13 mouse cellular contexts compared by ENCODE assay signal in genomic region chr3:3000199-3000598, GRCm38 (mm10).
DNase-seq lines count a peak whose midpoint lies in the region; ATAC-seq and TF ChIP-seq lines count a peak whose summit lies in the region.
"Had no signal": no experiment of that assay in that cellular context is flagged by ENCODE, and none has a peak within 500 bp of the region (broad histone marks: within the 10 kb centered on the region; RNA-seq: fewer than 3 reads in every experiment).

No protein-coding gene starts in this region.

- no peak overlapping the region for H3K27ac ChIP-seq in intestine, embryonic 14.5 days (ENCODE audit: low read depth)
- H3K27ac ChIP-seq in intestine, embryonic 15.5 days = no peak overlapping the region
- no peak overlapping the region for H3K27ac ChIP-seq in midbrain, embryonic 14.5 days (replicated peaks; ENCODE audit: low read depth, low read length)
- H3K27ac ChIP-seq in intestine, postnatal 0 days (ENCODE audit: low read depth, low read length) = no peak overlapping the region
- H3K27ac ChIP-seq: forebrain, embryonic 12.5 days had no signal

- peaks cover 12% of the 10 kb centered on the region; the same call in 1 of the 2 replicates for H3K9me3 ChIP-seq in intestine, embryonic 14.5 days (ENCODE audit: control insufficient read depth, low read length)
- H3K9me3 ChIP-seq in intestine, embryonic 15.5 days = 0 out of 2 replicates have a peak, but pooled peaks cover 2% of the 10 kb centered on the region
- H3K9me3 ChIP-seq in midbrain, embryonic 14.5 days (ENCODE audit: control insufficient read depth, low read length) = peaks cover 44% of the 10 kb centered on the region
- no peaks in the 10 kb centered on the region for H3K9me3 ChIP-seq in intestine, postnatal 0 days (ENCODE audit: control insufficient read depth)

- DNase-seq in intestine, embryonic 14.5 days (ENCODE audit: low spot score) = peak; percentile 15
- DNase-seq in c-Kit-positive CD71-positive TER-119-negative erythroid progenitor cells, embryonic 14.5 days (ENCODE audit: low read depth) = peak; percentile 7
- no peak for DNase-seq in midbrain, embryonic 14.5 days
- no peak for DNase-seq in lung, postnatal 25 days (ENCODE audit: low spot score)
- DNase-seq: embryo, embryonic 11 days; lung, embryonic 14.5 days; thymus, postnatal 14 days had no signal

- no peak for ATAC-seq in intestine, embryonic 14.5 days (replicated peaks; ENCODE audit: low FRiP score, low TSS enrichment, low read depth)
- ATAC-seq in intestine, embryonic 15.5 days = no peak
- peak; percentile 49 for ATAC-seq in CD4-positive, CD25-positive, alpha-beta regulatory T cell, adult 4 months
- peak; percentile 25; the same call in 1 of the 2 replicates for ATAC-seq in midbrain, embryonic 14.5 days (ENCODE audit: low FRiP score, low TSS enrichment)
- ATAC-seq in intestine, postnatal 0 days = no peak
- ATAC-seq: inflammation-experienced regulatory T-cells, adult 6 months had no signal

- H3K4me1 ChIP-seq in intestine, embryonic 14.5 days (replicated peaks; ENCODE audit: control insufficient read depth, insufficient read depth, low read length) = no peaks in the 10 kb centered on the region
- H3K4me1 ChIP-seq in intestine, embryonic 15.5 days (replicated peaks) = no peaks in the 10 kb centered on the region
- no peaks in the 10 kb centered on the region for H3K4me1 ChIP-seq in midbrain, embryonic 14.5 days (ENCODE audit: control insufficient read depth, insufficient read depth, low read length)
- H3K4me1 ChIP-seq in intestine, postnatal 0 days (replicated peaks; ENCODE audit: control insufficient read depth, insufficient read depth, low read length) = no peaks in the 10 kb centered on the region
- H3K4me1 ChIP-seq: forebrain, embryonic 12.5 days had no signal

- no peak overlapping the region for H3K4me2 ChIP-seq in intestine, embryonic 14.5 days (ENCODE audit: low read length)
- H3K4me2 ChIP-seq in intestine, embryonic 15.5 days (replicated peaks) = no peak overlapping the region
- no peak overlapping the region for H3K4me2 ChIP-seq in midbrain, embryonic 14.5 days (ENCODE audit: low read length)
- H3K4me2 ChIP-seq in intestine, postnatal 0 days (replicated peaks; ENCODE audit: low read depth) = no peak overlapping the region
- H3K4me2 ChIP-seq: forebrain, embryonic 12.5 days; lung, embryonic 14.5 days had no signal

- H3K4me3 ChIP-seq in intestine, embryonic 14.5 days (ENCODE audit: low read depth, low read length) = no peak overlapping the region
- no peak overlapping the region for H3K4me3 ChIP-seq in intestine, embryonic 15.5 days (replicated peaks)
- no peak overlapping the region for H3K4me3 ChIP-seq in midbrain, embryonic 14.5 days (replicated peaks; ENCODE audit: low read depth, low read length)
- H3K4me3 ChIP-seq in intestine, postnatal 0 days (ENCODE audit: low read depth, low read length) = no peak overlapping the region
- H3K4me3 ChIP-seq: forebrain, embryonic 12.5 days; myocyte had no signal

- no peak overlapping the region for H3K9ac ChIP-seq in intestine, embryonic 14.5 days (ENCODE audit: low read length)
- no peak overlapping the region for H3K9ac ChIP-seq in intestine, embryonic 15.5 days
- no peak overlapping the region for H3K9ac ChIP-seq in midbrain, embryonic 14.5 days (replicated peaks; ENCODE audit: low read length)
- H3K9ac ChIP-seq in intestine, postnatal 0 days (ENCODE audit: low read depth, low read length) = no peak overlapping the region
- H3K9ac ChIP-seq: forebrain, embryonic 12.5 days; lung, embryonic 14.5 days had no signal

- TF ChIP-seq CTCF in intestine, postnatal 0 days (IDR thresholded peaks at IDR 0.05; ENCODE audit: low read depth) = no peak

- H3K36me3 ChIP-seq in intestine, embryonic 14.5 days (ENCODE audit: control insufficient read depth, insufficient read depth, low read length) = no peaks in the 10 kb centered on the region
- no peaks in the 10 kb centered on the region for H3K36me3 ChIP-seq in intestine, embryonic 15.5 days
- no peaks in the 10 kb centered on the region for H3K36me3 ChIP-seq in midbrain, embryonic 14.5 days (ENCODE audit: control insufficient read depth, insufficient read depth, low read length)
- H3K36me3 ChIP-seq in intestine, postnatal 0 days (ENCODE audit: control insufficient read depth, insufficient read depth) = no peaks in the 10 kb centered on the region
- H3K36me3 ChIP-seq: forebrain, embryonic 12.5 days had no signal

- H3K27me3 ChIP-seq in intestine, embryonic 14.5 days (replicated peaks; ENCODE audit: control insufficient read depth, insufficient read depth, low read length) = no peaks in the 10 kb centered on the region
- no peaks in the 10 kb centered on the region for H3K27me3 ChIP-seq in intestine, embryonic 15.5 days (replicated peaks)
- H3K27me3 ChIP-seq in midbrain, embryonic 14.5 days (ENCODE audit: control insufficient read depth, insufficient read depth, low read length) = no peaks in the 10 kb centered on the region
- H3K27me3 ChIP-seq in intestine, postnatal 0 days (replicated peaks; ENCODE audit: control insufficient read depth, insufficient read depth, low read length) = no peaks in the 10 kb centered on the region
- H3K27me3 ChIP-seq: forebrain, embryonic 12.5 days had no signal

Comparison
In these comparisons a context has a peak if more than half of its experiments do, and no peak if none do; other contexts are left out.
1. ATAC-seq: peak in CD4-positive, CD25-positive, alpha-beta regulatory T cell, adult 4 months (single experiment) and midbrain, embryonic 14.5 days (single experiment); none in intestine, embryonic 14.5 days (single experiment), intestine, embryonic 15.5 days (single experiment) and intestine, postnatal 0 days (single experiment).
2. DNase-seq: peak in intestine, embryonic 14.5 days (single experiment) and c-Kit-positive CD71-positive TER-119-negative erythroid progenitor cells, embryonic 14.5 days (single experiment); none in midbrain, embryonic 14.5 days (single experiment) and lung, postnatal 25 days (single experiment).